Mouse (Mus musculus) stomach, postnatal 0 days (tissue): ENCODE measurements at regions not wholly inside any gene's neighbourhood (a gene's known extent, or its start where the extent isn't known, plus 50 kb on each side); places are given as distances from the start of the nearest gene placed in this dataset.

Source experiments
- CTCF ChIP-seq: IDR thresholded peaks from 2 replicates; pipeline ENCODE4 v1.5.1; 2016; ENCODE audit warnings: antibody characterized with exemption, low read depth, mild to moderate bottlenecking, moderate library complexity
- EP300 ChIP-seq: optimal IDR thresholded peaks from 2 replicates; pipeline ENCODE3; 2016; ENCODE audit warnings: antibody characterized with exemption

DNA sequence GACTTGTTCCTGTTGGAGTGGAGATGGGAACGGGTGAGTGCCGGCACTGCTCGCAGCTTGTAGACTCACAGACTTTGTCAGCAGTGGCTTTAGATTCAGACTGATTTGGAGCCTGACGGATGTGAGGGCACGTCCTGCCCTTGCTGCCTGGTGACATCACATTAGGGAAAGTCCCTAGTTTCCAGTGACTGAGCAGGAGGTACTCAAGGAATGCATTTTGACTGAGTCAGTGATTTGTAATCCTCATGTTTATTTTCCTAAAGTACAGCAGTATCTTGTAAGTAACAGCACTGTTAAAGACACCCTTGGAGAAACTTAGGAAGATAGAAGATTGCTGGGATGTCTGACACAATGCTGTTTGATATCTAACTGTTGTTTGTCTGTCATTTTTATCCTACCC lies 317.6 kb downstream of the Gpat3 start:
- TF ChIP-seq CTCF (no peak), EP300 (no peak)
